Mouse (Mus musculus) cerebellum, postnatal 14 days (tissue): ENCODE results near the gene C530008M17Rik.

Experiments
- DNase-seq, 2 experiments: peaks; one replicate each; pipeline ENCODE4 v3.0.0; 2021; ENCODE audit warnings: mixed read lengths in 2 of 2

The C530008M17Rik gene

GRCm38 (mm10) chr5:76705307-76706173 lies 49.2 kb downstream of the C530008M17Rik start:
- DNase-seq, result no peak

GRCm38 (mm10) chr5:76707072-76707471 lies 50.8 kb downstream of the C530008M17Rik start:
- DNase-seq, result no peak

GRCm38 (mm10) chr5:76708004-76708403 lies 51.7 kb downstream of the C530008M17Rik start:
- no peak for DNase-seq

GRCm38 (mm10) chr5:76713743-76714142 lies 57.4 kb downstream of the C530008M17Rik start:
- no peak for DNase-seq

- no peak for DNase-seq
Observed at GRCm38 (mm10) chr5:76719954-76720353, 63.6 kb downstream of the C530008M17Rik start.

GRCm38 (mm10) chr5:76724878-76725277 lies 68.6 kb downstream of the C530008M17Rik start:
- peak in 1 of 2 experiments; percentile 24 for DNase-seq

GRCm38 (mm10) chr5:76726518-76727103 lies 70.3 kb downstream of the C530008M17Rik start:
- no peak for DNase-seq

- DNase-seq, result no peak
Observed at GRCm38 (mm10) chr5:76733055-76733641, 76.8 kb downstream of the C530008M17Rik start.

- DNase-seq, result no peak
Observed at GRCm38 (mm10) chr5:76741463-76741862, 85.2 kb downstream of the C530008M17Rik start.

GRCm38 (mm10) chr5:76742076-76742475 lies 85.8 kb downstream of the C530008M17Rik start:
- no peak for DNase-seq

- DNase-seq, result peak; percentile 13 to 32
Observed at GRCm38 (mm10) chr5:76744737-76745209, 88.5 kb downstream of the C530008M17Rik start.

- no peak for DNase-seq
Observed at GRCm38 (mm10) chr5:76747851-76748250, 91.5 kb downstream of the C530008M17Rik start.

- no peak for DNase-seq
Observed at GRCm38 (mm10) chr5:76752351-76752750, 96.0 kb downstream of the C530008M17Rik start.

- DNase-seq, result no peak
Observed at GRCm38 (mm10) chr5:76760349-76760748, 104.0 kb downstream of the C530008M17Rik start.

- peak; percentile 18 to 23 for DNase-seq
Observed at GRCm38 (mm10) chr5:76762030-76762698, 105.9 kb downstream of the C530008M17Rik start.

GRCm38 (mm10) chr5:76763148-76763701 lies 106.9 kb downstream of the C530008M17Rik start:
- DNase-seq, result peak; percentile 33 to 35

- peak; percentile 19 to 35 for DNase-seq
Observed at GRCm38 (mm10) chr5:76763731-76764130, 107.4 kb downstream of the C530008M17Rik start.

GRCm38 (mm10) chr5:76769014-76769413 lies 112.7 kb downstream of the C530008M17Rik start:
- DNase-seq, result no peak

GRCm38 (mm10) chr5:76769572-76769971 lies 113.3 kb downstream of the C530008M17Rik start:
- DNase-seq, result no peak

GRCm38 (mm10) chr5:76771371-76771770 lies 115.1 kb downstream of the C530008M17Rik start:
- DNase-seq, result no peak

GRCm38 (mm10) chr5:76772831-76773230 lies 116.5 kb downstream of the C530008M17Rik start:
- DNase-seq, result no peak

- no peak for DNase-seq
Observed at GRCm38 (mm10) chr5:76773492-76774158, 117.3 kb downstream of the C530008M17Rik start.
